Mouse (Mus musculus) megakaryocyte, embryonic 14.5 days (primary cell): ENCODE data around the gene Ptgs2. TPM values are rescaled to one million over a fixed set of nuclear protein-coding genes. Genes with fewer than 3 reads are reported as not detected.

Experiments
- H3K27me3 ChIP-seq: replicated peaks from 2 replicates; pipeline ENCODE3; 2012; ENCODE audit warnings: inconsistent platforms
- H3K36me3 ChIP-seq: replicated peaks from 2 replicates; pipeline ENCODE3; 2012; ENCODE audit warnings: low read length, inconsistent platforms, mixed read lengths
- H3K4me1 ChIP-seq: 2 replicates; pipeline ENCODE4 v1.6.1; 2012; ENCODE audit warnings: inconsistent platforms
- H3K4me3 ChIP-seq: replicated peaks from 2 replicates; pipeline ENCODE3; 2012; ENCODE audit warnings: moderate library complexity, mild to moderate bottlenecking, inconsistent platforms
- H3K9me3 ChIP-seq: 2 replicates; pipeline ENCODE4 v1.6.1; 2012; ENCODE audit warnings: inconsistent platforms
- FLI1 ChIP-seq: IDR thresholded peaks from 2 replicates; pipeline ENCODE4 v1.6.1; 2012; ENCODE audit warnings: low read length, inconsistent platforms, mixed read lengths
- GATA1 ChIP-seq: IDR thresholded peaks from 3 replicates; pipeline ENCODE4 v1.6.1; 2012; ENCODE audit warnings: mixed read lengths, low read length, inconsistent platforms, borderline replicate concordance
- polyA plus RNA-seq: library from polyadenylated mRNA; stranded (reverse); fragments of >175 nt; gene quantifications from 2 replicates; pipeline ENCODE4 v1.2.3, GENCODE M21; 2012; ENCODE audit warnings: low replicate concordance; ENCODE audit not compliant: insufficient read depth

Ptgs2 gene
- polyA plus RNA-seq, 1 experiment: 0.07 TPM

- TF ChIP-seq GATA1 (no peak), FLI1 (no peak)
- H3K36me3 ChIP-seq: no peaks in the 10 kb centered on the region
These were observed 4.4 kb downstream of the Ptgs2 start for GRCm38 (mm10) chr1:150104228-150104720.

GRCm38 (mm10) chr1:150106736-150107135 is 6.9 kb downstream of the Ptgs2 start:
- H3K4me1 ChIP-seq: peaks cover 8% of the 10 kb centered on the region
- TF ChIP-seq GATA1 (no peak), FLI1 (no peak)
- H3K27me3 ChIP-seq: no peaks in the 10 kb centered on the region
- H3K36me3 ChIP-seq: no peaks in the 10 kb centered on the region
- H3K4me3 ChIP-seq: no peak overlapping the region
- H3K9me3 ChIP-seq: no peaks in the 10 kb centered on the region

More at GRCm38 (mm10) chr1:150104228-150104720, 4.4 kb downstream of the Ptgs2 start:
- Histone ChIP-seq H3K4me3 (no peak overlapping the region), H3K9me3 (no peaks in the 10 kb centered on the region), H3K4me1 (peaks cover 13% of the 10 kb centered on the region), H3K27me3 (peaks cover 2% of the 10 kb centered on the region)

GRCm38 (mm10) chr1:150109591-150109990 is 9.8 kb downstream of the Ptgs2 start:
- no peaks in the 10 kb centered on the region for H3K9me3 ChIP-seq
- no peak for TF ChIP-seq FLI1
- TF ChIP-seq GATA1: no peak
- peaks cover 6% of the 10 kb centered on the region for H3K4me1 ChIP-seq
- no peaks in the 10 kb centered on the region for H3K36me3 ChIP-seq
- no peak overlapping the region for H3K4me3 ChIP-seq
- no peaks in the 10 kb centered on the region for H3K27me3 ChIP-seq

DNA sequence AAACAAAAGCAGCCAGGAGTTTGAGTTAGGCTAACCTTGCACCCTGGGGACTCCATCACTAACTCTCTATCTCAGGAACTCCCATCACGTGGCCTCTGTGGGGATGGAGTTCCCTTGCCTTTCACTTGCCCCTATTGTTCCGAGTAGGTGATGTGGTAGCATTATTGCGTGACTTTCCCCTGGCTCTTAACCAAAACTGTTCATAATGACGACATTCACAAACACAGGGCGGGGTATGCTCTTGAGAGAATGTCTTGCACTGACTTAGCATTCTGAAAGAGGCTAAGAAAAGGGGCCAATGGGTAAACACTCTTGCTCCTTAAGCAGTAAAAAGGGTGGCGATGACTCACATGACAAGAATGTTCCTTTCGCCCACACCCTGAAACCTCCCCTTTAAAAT is 15.5 kb downstream of the Ptgs2 start:
- no peaks in the 10 kb centered on the region for H3K36me3 ChIP-seq
- H3K4me1 ChIP-seq: peaks cover 11% of the 10 kb centered on the region
- no peak overlapping the region for H3K4me3 ChIP-seq
- TF ChIP-seq GATA1: no peak
- TF ChIP-seq FLI1: no peak
- no peaks in the 10 kb centered on the region for H3K9me3 ChIP-seq
- no peaks in the 10 kb centered on the region for H3K27me3 ChIP-seq

DNA sequence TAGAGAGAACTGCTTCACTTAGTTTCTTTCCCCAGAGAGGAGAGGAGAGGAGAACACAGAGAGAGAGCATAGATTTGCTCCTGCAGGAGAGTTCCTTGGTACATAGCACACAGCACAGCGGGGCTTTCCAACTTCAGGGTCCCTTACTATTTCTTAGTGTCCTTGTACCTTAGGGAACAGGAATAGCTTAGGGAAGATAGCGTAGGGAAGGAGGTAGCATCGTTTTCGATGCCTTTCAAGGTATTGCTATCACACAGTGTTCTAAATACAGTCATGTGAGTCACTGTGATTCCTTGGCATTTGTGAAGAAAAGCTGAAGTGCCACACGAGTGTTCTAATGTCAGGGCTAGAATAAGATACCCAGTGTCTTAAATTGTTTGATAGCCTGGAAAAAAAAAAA is 18.5 kb downstream of the Ptgs2 start:
- Histone ChIP-seq H3K36me3 (no peaks in the 10 kb centered on the region), H3K27me3 (no peaks in the 10 kb centered on the region), H3K4me1 (peaks cover 11% of the 10 kb centered on the region), H3K9me3 (no peaks in the 10 kb centered on the region), H3K4me3 (no peak overlapping the region)
- TF ChIP-seq GATA1: no peak
- no peak for TF ChIP-seq FLI1

DNA sequence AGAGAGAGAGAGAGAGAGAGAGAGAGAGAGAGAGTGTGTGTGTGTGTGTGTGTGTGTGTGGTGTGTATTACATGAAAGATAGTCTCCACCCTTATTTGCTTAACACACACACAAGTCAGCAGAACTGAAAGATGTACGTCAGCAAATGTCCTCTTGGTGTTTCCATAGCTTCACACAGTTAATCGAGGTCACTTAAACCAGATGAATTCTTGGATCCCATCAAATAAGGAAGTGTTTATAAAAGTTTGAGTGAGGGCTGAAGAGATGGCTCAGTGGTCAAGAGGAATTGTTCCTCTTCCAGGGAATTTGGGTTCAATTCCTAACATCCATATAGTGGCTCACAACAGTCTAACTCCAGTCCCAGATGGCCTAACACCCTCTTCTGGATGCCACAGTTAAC is 25.7 kb downstream of the Ptgs2 start:
- Histone ChIP-seq H3K27me3 (no peaks in the 10 kb centered on the region), H3K36me3 (peaks cover 8% of the 10 kb centered on the region), H3K9me3 (peaks cover 13% of the 10 kb centered on the region), H3K4me3 (no peak overlapping the region), H3K4me1 (peaks cover 3% of the 10 kb centered on the region; the same call in 1 of the 2 replicates)
- no peak for TF ChIP-seq FLI1
- no peak for TF ChIP-seq GATA1

DNA sequence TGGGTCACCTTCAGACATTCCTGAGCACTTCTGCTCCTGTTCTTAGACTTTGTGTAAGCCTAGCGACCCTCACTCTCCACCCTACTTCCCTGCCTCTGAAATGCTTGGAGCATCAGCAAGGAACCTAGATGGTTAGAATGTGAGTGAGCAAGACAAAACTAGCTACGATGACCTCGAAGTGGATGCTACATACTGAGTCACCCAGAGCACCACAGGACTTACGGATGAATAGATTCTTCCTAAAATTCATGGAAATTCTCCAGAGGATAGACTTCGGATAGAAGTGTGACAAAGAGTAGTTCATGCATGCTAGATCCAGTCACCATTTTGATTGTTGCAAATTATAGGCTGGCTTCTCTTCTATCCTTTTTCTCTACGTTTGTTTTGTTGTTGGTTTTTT is 30.2 kb downstream of the Ptgs2 start:
- no peak overlapping the region for H3K4me3 ChIP-seq
- no peak for TF ChIP-seq FLI1
- no peak for TF ChIP-seq GATA1
- H3K9me3 ChIP-seq: peaks cover 24% of the 10 kb centered on the region
- peaks cover 8% of the 10 kb centered on the region for H3K36me3 ChIP-seq
- peaks cover 8% of the 10 kb centered on the region for H3K4me1 ChIP-seq
- no peaks in the 10 kb centered on the region for H3K27me3 ChIP-seq

DNA sequence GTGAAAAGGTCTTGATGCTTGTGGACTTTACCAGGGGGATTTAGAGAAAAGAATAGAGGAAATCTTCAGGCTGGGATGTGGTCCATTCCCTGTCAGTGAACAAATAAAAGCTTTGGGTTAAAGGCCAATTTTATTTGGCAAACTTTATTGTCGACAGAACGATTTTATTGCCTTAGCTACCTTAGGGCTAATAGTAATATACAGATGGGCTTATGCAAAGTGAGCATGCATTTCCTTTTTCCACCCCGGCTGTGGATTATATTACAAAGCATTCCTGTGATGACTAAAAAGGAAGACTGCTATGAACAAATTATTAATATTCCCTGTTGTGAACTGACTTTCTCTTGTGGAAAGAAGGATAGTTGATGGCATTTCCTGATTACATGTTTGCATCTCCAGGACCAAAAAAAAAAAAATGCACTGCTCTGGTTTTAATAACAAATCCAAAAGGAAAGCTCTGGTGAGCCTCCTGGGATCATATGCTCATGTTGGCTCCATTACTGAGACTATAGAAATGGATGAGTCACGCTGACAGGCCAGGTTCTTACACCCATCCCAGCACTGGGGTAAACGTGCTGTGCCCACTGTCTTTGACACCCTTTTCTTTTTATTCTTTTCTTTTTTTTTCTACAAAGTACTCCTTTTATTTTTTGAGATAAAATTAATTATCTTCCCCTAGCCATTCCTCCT is 30.9 kb downstream of the Ptgs2 start:
- Histone ChIP-seq H3K9me3 (peaks cover 29% of the 10 kb centered on the region), H3K36me3 (peaks cover 8% of the 10 kb centered on the region), H3K27me3 (no peaks in the 10 kb centered on the region), H3K4me1 (peaks cover 8% of the 10 kb centered on the region), H3K4me3 (no peak overlapping the region)
- TF ChIP-seq FLI1: no peak
- no peak for TF ChIP-seq GATA1

DNA sequence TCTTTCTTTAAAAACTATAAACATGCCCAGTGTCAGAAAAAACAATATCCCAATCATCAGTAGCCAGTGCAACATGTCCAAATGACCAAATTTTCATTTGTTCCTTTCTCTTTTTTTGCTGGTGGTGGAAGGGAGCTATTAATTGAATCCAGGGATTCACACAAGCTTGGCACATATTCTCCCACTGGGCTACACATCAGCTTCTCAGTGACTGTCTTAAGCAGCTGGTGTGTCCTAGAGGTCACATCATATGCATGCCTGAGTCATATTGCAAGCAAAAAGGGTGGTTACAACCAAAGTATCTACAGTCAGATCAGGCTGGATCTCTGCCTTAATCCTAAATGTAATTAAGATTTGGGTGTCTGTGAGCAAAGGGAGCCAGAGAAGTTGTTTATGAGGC is 35.5 kb downstream of the Ptgs2 start:
- H3K36me3 ChIP-seq: no peaks in the 10 kb centered on the region
- H3K9me3 ChIP-seq: peaks cover 18% of the 10 kb centered on the region
- no peak overlapping the region for H3K4me3 ChIP-seq
- H3K4me1 ChIP-seq: peaks cover 7% of the 10 kb centered on the region
- H3K27me3 ChIP-seq: no peaks in the 10 kb centered on the region
- TF ChIP-seq GATA1 (no peak), FLI1 (no peak)

DNA sequence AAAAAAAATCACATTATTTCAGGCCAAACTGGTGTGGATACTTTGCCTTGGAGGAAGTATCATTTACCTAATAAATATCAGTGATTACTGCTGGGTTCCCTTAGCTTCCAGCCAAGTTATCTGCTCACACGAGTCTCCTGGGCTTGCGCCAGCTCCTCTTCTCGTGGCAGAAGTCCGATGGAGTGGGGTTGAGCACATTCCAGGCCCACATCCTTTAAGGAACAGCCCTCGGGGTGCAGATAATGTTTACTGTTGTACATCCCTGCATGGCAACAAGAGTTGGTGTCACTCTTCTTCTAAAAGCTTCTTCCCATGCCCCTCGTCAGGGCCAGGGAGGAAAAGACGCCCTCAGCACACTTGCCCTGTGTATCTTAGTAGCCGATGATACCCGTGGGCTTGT is 39.9 kb downstream of the Ptgs2 start:
- no peaks in the 10 kb centered on the region for H3K27me3 ChIP-seq
- no peaks in the 10 kb centered on the region for H3K4me1 ChIP-seq
- no peaks in the 10 kb centered on the region for H3K36me3 ChIP-seq
- no peak overlapping the region for H3K4me3 ChIP-seq
- H3K9me3 ChIP-seq: peaks cover 10% of the 10 kb centered on the region
- TF ChIP-seq GATA1 (no peak), FLI1 (no peak)
